Mouse (Mus musculus) heart, embryonic 15.5 days (tissue): Measurements from ENCODE around the gene Prlh. TPM values are rescaled to one million over a fixed set of nuclear protein-coding genes. Genes with fewer than 3 reads are reported as not detected.
A peak's percentile ranks its signal among the peaks of the same experiment; 100 is the strongest.

Experiments used
- ATAC-seq: fragments of 200-750 bp; cut with Nextera tagmentation; replicated peaks from 2 replicates; pipeline ENCODE4 v1.8.0; 2017; ENCODE audit warnings: low read depth, moderate TSS enrichment; ENCODE audit not compliant: insufficient number of reproducible peaks, insufficient read depth, low FRiP score
- H3K27ac ChIP-seq: fragments of 300-500 bp; sonication (generic); 2 replicates; pipeline ENCODE4 v1.5.1; 2015; ENCODE audit warnings: mild to moderate bottlenecking, inconsistent platforms
- H3K27me3 ChIP-seq: fragments of 300-500 bp; sonication (generic); 2 replicates; pipeline ENCODE4 v1.6.1; 2015; ENCODE audit warnings: inconsistent platforms
- H3K36me3 ChIP-seq: fragments of 300-500 bp; sonication (generic); 2 replicates; pipeline ENCODE4 v1.6.1; 2015; ENCODE audit warnings: mild to moderate bottlenecking, inconsistent platforms
- H3K4me1 ChIP-seq: fragments of 300-500 bp; sonication (generic); replicated peaks from 2 replicates; pipeline ENCODE4 v1.6.1; 2015; ENCODE audit warnings: inconsistent platforms
- H3K4me2 ChIP-seq: fragments of 300-500 bp; sonication (generic); 2 replicates; pipeline ENCODE4 v1.6.1; 2015; ENCODE audit warnings: inconsistent platforms, mild to moderate bottlenecking, moderate library complexity
- H3K4me3 ChIP-seq: fragments of 300-500 bp; sonication (generic); 2 replicates; pipeline ENCODE4 v1.5.1; 2015; ENCODE audit warnings: mild to moderate bottlenecking, inconsistent platforms
- H3K9ac ChIP-seq: fragments of 300-500 bp; sonication (generic); 2 replicates; pipeline ENCODE4 v1.6.1; 2015; ENCODE audit warnings: mild to moderate bottlenecking, inconsistent platforms
- H3K9me3 ChIP-seq: fragments of 300-500 bp; sonication (generic); replicated peaks from 2 replicates; pipeline ENCODE4 v1.6.1; 2016; ENCODE audit warnings: inconsistent platforms
- WGBS: fragments of 180-500 bp; shearing (Covaris S2); methylation state at CpG from one replicate; pipeline ENCODE4 v1.1.7; 2015; ENCODE audit warnings: mixed read lengths; 5-methylcytosine and 5-hydroxymethylcytosine counted together
- polyA plus RNA-seq: library from polyadenylated mRNA; unstranded; fragments of >200 nt; fragmentation: Nextera tagmentation; extraction: Ambion mirVana; gene quantifications from 2 replicates; pipeline ENCODE4 v1.2.1, GENCODE M21; 2015

Gene Prlh
- polyA plus RNA-seq, 1 experiment from 2014 or later: not detected

GRCm38 (mm10) chr1:90956245-90957096 lies 3.6 kb downstream of the Prlh start:
- H3K27me3 ChIP-seq: peaks cover 40% of the 10 kb centered on the region
- H3K9me3 ChIP-seq: no peaks in the 10 kb centered on the region
- H3K4me3 ChIP-seq: no peak overlapping the region
- no peak overlapping the region for H3K27ac ChIP-seq
- no peak overlapping the region for H3K9ac ChIP-seq
- H3K36me3 ChIP-seq: no peaks in the 10 kb centered on the region
- H3K4me1 ChIP-seq: peaks cover 4% of the 10 kb centered on the region; the same call in 1 of the 2 replicates
- WGBS: 29% methylated on average over 7 of the region's 7 CpGs
- H3K4me2 ChIP-seq: no peak overlapping the region
- no peak; the same call in 1 of the 2 replicates for ATAC-seq

GRCm38 (mm10) chr1:90962526-90962925 lies 9.6 kb downstream of the Prlh start:
- no peak overlapping the region for H3K9ac ChIP-seq
- peaks cover 19% of the 10 kb centered on the region for H3K4me1 ChIP-seq
- no peak overlapping the region for H3K4me2 ChIP-seq
- ATAC-seq: no peak
- H3K36me3 ChIP-seq: no peaks in the 10 kb centered on the region
- 49% methylated on average over 4 of the region's 4 CpGs for WGBS
- H3K9me3 ChIP-seq: no peaks in the 10 kb centered on the region
- no peak overlapping the region for H3K27ac ChIP-seq
- peaks cover 24% of the 10 kb centered on the region for H3K27me3 ChIP-seq
- H3K4me3 ChIP-seq: no peak overlapping the region

- H3K9ac ChIP-seq: no peak overlapping the region
- H3K4me3 ChIP-seq: no peak overlapping the region
- no peaks in the 10 kb centered on the region for H3K36me3 ChIP-seq
- no peak overlapping the region for H3K4me2 ChIP-seq
- H3K27ac ChIP-seq: peak overlapping the region; percentile 58
- H3K4me1 ChIP-seq: peaks cover 24% of the 10 kb centered on the region
- no peaks in the 10 kb centered on the region for H3K9me3 ChIP-seq
- ATAC-seq: peak; percentile 62
- peaks cover 22% of the 10 kb centered on the region for H3K27me3 ChIP-seq
- WGBS: 6% methylated on average over 3 of the region's 3 CpGs
These were observed 10.1 kb downstream of the Prlh start for GRCm38 (mm10) chr1:90962994-90963393.

GRCm38 (mm10) chr1:90967583-90967982 lies 14.7 kb downstream of the Prlh start:
- Histone ChIP-seq H3K27me3 (no peaks in the 10 kb centered on the region; the same call in 1 of the 2 replicates), H3K4me3 (no peak overlapping the region), H3K27ac (peak overlapping the region; percentile 61), H3K4me2 (peak overlapping the region; percentile 19; the same call in 1 of the 2 replicates), H3K36me3 (no peaks in the 10 kb centered on the region), H3K9ac (no peak overlapping the region), H3K4me1 (peaks cover 48% of the 10 kb centered on the region), H3K9me3 (no peaks in the 10 kb centered on the region)
- WGBS: 39% methylated on average over 7 of the region's 7 CpGs
- ATAC-seq: peak; percentile 81

- ATAC-seq: no peak
- Histone ChIP-seq H3K4me3 (no peak overlapping the region), H3K9me3 (no peaks in the 10 kb centered on the region), H3K36me3 (no peaks in the 10 kb centered on the region), H3K27ac (no peak overlapping the region), H3K4me1 (peaks cover 49% of the 10 kb centered on the region), H3K4me2 (no peak overlapping the region), H3K9ac (no peak overlapping the region), H3K27me3 (no peaks in the 10 kb centered on the region)
- WGBS: 76% methylated on average over 4 of the region's 4 CpGs
These were observed 15.7 kb downstream of the Prlh start for GRCm38 (mm10) chr1:90968649-90969048.

GRCm38 (mm10) chr1:90969347-90969784 lies 16.5 kb downstream of the Prlh start, which contains the start of gene Rab17:
TSS of gene Rab17 (minus strand) at chr1:90969661.
- H3K4me1 ChIP-seq: peaks cover 52% of the 10 kb centered on the region
- WGBS: 37% methylated on average over 9 of the region's 9 CpGs
- H3K27ac ChIP-seq: 0 out of 2 replicates have a peak within 1 kb of the TSS, but pooled peaks have one; percentile 13
- H3K9me3 ChIP-seq: no peaks in the 10 kb centered on the region
- 0 out of 2 replicates have a peak within 1 kb of the TSS, but pooled peaks have one; percentile 16 for H3K4me3 ChIP-seq
- ATAC-seq: no peak
- H3K27me3 ChIP-seq: no peaks in the 10 kb centered on the region
- no peaks in the 10 kb centered on the region for H3K36me3 ChIP-seq
- H3K4me2 ChIP-seq: peak within 1 kb of the TSS; percentile 44
- peak within 1 kb of the TSS; percentile 29; the same call in 1 of the 2 replicates for H3K9ac ChIP-seq

- no peaks in the 10 kb centered on the region for H3K27me3 ChIP-seq
- H3K9ac ChIP-seq: no peak overlapping the region
- no peaks in the 10 kb centered on the region for H3K9me3 ChIP-seq
- H3K4me2 ChIP-seq: no peak overlapping the region
- no peak for ATAC-seq
- 80% methylated on average over 10 of the region's 10 CpGs for WGBS
- peaks cover 58% of the 10 kb centered on the region for H3K4me1 ChIP-seq
- no peak overlapping the region for H3K4me3 ChIP-seq
- H3K27ac ChIP-seq: no peak overlapping the region
- no peaks in the 10 kb centered on the region for H3K36me3 ChIP-seq
These were observed 17.0 kb downstream of the Prlh start for GRCm38 (mm10) chr1:90969881-90970390.

- Histone ChIP-seq H3K27me3 (no peaks in the 10 kb centered on the region), H3K4me3 (no peak overlapping the region), H3K36me3 (no peaks in the 10 kb centered on the region), H3K4me1 (peaks cover 52% of the 10 kb centered on the region), H3K4me2 (peak overlapping the region; percentile 29), H3K9ac (peak overlapping the region; percentile 16), H3K9me3 (no peaks in the 10 kb centered on the region), H3K27ac (peak overlapping the region; percentile 43)
- 12% methylated on average over 9 of the region's 9 CpGs for WGBS
- ATAC-seq: peak; percentile 59
These were observed 20.1 kb downstream of the Prlh start for GRCm38 (mm10) chr1:90972911-90973573.

- H3K9me3 ChIP-seq: no peaks in the 10 kb centered on the region
- no peaks in the 10 kb centered on the region for H3K27me3 ChIP-seq
- no peaks in the 10 kb centered on the region for H3K36me3 ChIP-seq
- peak overlapping the region; percentile 16; the same call in 1 of the 2 replicates for H3K4me2 ChIP-seq
- H3K4me3 ChIP-seq: no peak overlapping the region
- 77% methylated on average over 2 of the region's 2 CpGs for WGBS
- H3K9ac ChIP-seq: peak overlapping the region; percentile 16; the same call in 1 of the 2 replicates
- peak overlapping the region; percentile 43 for H3K27ac ChIP-seq
- ATAC-seq: no peak; the same call in 1 of the 2 replicates
- peaks cover 47% of the 10 kb centered on the region for H3K4me1 ChIP-seq
These were observed 20.6 kb downstream of the Prlh start for GRCm38 (mm10) chr1:90973574-90973911.

GRCm38 (mm10) chr1:90974906-90975649 lies 22.2 kb downstream of the Prlh start:
- Histone ChIP-seq H3K36me3 (no peaks in the 10 kb centered on the region), H3K27ac (0 out of 2 replicates have a peak overlapping the region, but pooled peaks have one; percentile 16), H3K9me3 (no peaks in the 10 kb centered on the region), H3K4me1 (peaks cover 40% of the 10 kb centered on the region), H3K9ac (no peak overlapping the region), H3K4me3 (no peak overlapping the region), H3K27me3 (no peaks in the 10 kb centered on the region), H3K4me2 (peak overlapping the region; percentile 12)
- peak; percentile 29; the same call in 1 of the 2 replicates for ATAC-seq
- 26% methylated on average over 12 of the region's 12 CpGs for WGBS
